Mouse (Mus musculus) neural tube, embryonic 13.5 days (tissue): Measurements from ENCODE around the gene Lztr1. TPM values are rescaled to one million over a fixed set of nuclear protein-coding genes. Genes with fewer than 3 reads are reported as not detected.
A peak's percentile ranks its signal among the peaks of the same experiment; 100 is the strongest.

Source experiments
- ATAC-seq: fragments of 200-750 bp; cut with Nextera tagmentation; 2 replicates; pipeline ENCODE4 v1.8.0; 2017; ENCODE audit warnings: low read depth, mild to moderate bottlenecking, moderate TSS enrichment, moderate library complexity
- H3K27ac ChIP-seq: fragments of 300-500 bp; sonication (generic); replicated peaks from 2 replicates; pipeline ENCODE4 v1.5.1; 2015; ENCODE audit warnings: moderate library complexity, mild to moderate bottlenecking, inconsistent platforms
- H3K27me3 ChIP-seq: fragments of 300-500 bp; sonication (generic); 2 replicates; pipeline ENCODE4 v1.6.1; 2015; ENCODE audit warnings: mild to moderate bottlenecking, inconsistent platforms
- H3K36me3 ChIP-seq: fragments of 300-500 bp; sonication (generic); 2 replicates; pipeline ENCODE4 v1.6.1; 2015; ENCODE audit warnings: mild to moderate bottlenecking, inconsistent platforms
- H3K4me1 ChIP-seq: fragments of 300-500 bp; sonication (generic); replicated peaks from 2 replicates; pipeline ENCODE4 v1.6.1; 2015; ENCODE audit warnings: inconsistent platforms
- H3K4me2 ChIP-seq: fragments of 300-500 bp; sonication (generic); 2 replicates; pipeline ENCODE4 v1.6.1; 2015; ENCODE audit warnings: inconsistent platforms, mild to moderate bottlenecking, moderate library complexity
- H3K4me3 ChIP-seq: fragments of 300-500 bp; sonication (generic); 2 replicates; pipeline ENCODE4 v1.5.1; 2015; ENCODE audit warnings: mild to moderate bottlenecking, inconsistent platforms
- H3K9ac ChIP-seq: fragments of 300-500 bp; sonication (generic); 2 replicates; pipeline ENCODE4 v1.6.1; 2015; ENCODE audit warnings: moderate library complexity, mild to moderate bottlenecking, inconsistent platforms
- H3K9me3 ChIP-seq: fragments of 300-500 bp; sonication (generic); 2 replicates; pipeline ENCODE4 v1.6.1; 2016; ENCODE audit warnings: inconsistent platforms
- WGBS: fragments of 180-500 bp; shearing (Covaris S2); methylation state at CpG from one replicate; pipeline ENCODE4 v1.1.7; 2015; 5-methylcytosine and 5-hydroxymethylcytosine counted together
- polyA plus RNA-seq: library from polyadenylated mRNA; unstranded; fragments of >200 nt; fragmentation: Nextera tagmentation; extraction: Ambion mirVana; gene quantifications from 2 replicates; pipeline ENCODE4 v1.2.1, GENCODE M21; 2015

The Lztr1 gene
- polyA plus RNA-seq, 1 experiment from 2014 or later, result 108 TPM

DNA sequence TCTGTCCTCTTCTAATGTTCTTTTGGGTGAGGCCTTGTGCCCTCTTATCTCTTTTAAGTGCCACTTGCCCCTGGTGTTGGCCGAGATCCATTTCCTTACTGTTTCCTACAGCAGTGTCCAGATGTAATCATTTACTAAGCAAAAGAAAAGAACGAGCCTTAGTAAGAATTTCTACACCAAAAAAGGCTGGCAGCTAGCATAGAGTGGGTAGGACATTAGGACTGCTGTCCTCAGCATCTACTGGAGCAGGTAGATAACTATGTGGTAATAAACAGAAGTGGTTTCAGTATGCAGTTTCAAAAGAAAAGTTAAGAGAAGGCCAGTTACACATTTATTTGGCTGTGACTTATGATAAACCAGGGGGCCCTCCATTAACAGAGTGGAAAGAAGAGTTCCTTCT, 2.2 kb downstream of the Lztr1 start:
- no peak overlapping the region for H3K4me3 ChIP-seq
- no peak for ATAC-seq
- no peak overlapping the region for H3K27ac ChIP-seq
- peaks cover 44% of the 10 kb centered on the region for H3K36me3 ChIP-seq
- 95% methylated on average over 2 of the region's 2 CpGs for WGBS
- 0 out of 2 replicates have a peak overlapping the region, but pooled peaks have one; percentile 2 for H3K9ac ChIP-seq
- H3K4me1 ChIP-seq, result peaks cover 19% of the 10 kb centered on the region
- 0 out of 2 replicates have a peak overlapping the region, but pooled peaks have one; percentile 86 for H3K4me2 ChIP-seq
- H3K27me3 ChIP-seq, result no peaks in the 10 kb centered on the region
- no peaks in the 10 kb centered on the region for H3K9me3 ChIP-seq

DNA sequence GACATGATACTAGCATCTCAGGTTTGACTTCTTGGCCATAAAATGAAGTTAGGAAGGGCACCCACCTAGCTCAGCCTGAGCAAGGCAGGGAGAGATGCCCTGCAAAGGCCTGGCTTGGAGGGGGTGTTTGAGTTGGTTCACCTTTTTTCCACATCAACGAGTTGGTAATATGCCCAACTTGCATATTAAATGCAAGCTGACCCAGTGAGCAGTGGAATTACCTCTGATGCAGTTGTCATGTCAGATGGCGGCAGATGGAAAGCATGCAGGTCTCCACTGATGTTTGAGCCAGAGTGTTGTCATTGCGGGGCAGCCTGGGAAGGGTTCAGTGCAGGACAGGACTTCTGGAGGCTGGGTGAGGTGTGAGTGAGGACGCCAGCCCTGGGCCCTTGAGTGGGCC, 2.9 kb downstream of the Lztr1 start:
- H3K36me3 ChIP-seq, result peaks cover 52% of the 10 kb centered on the region

DNA sequence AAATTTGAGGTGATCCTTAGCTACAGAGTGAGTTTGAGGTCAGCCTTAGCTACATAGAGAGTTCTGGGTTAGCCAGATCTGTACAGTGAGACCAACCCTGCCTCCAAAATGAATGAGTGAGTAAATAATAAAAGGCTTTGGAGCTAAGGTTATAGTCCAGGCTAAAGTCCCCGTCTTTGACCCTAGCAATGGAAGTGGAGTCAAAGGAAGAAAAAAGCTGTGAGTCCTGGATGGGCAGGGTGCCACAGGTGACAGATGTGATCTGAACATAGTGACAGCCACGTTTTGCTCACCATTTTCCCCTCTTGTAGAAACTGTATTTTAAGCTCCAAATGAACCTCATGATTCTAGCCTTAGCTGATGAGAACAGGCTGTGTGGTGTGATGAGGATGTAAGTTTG, 10.4 kb downstream of the Lztr1 start:
- Histone ChIP-seq H3K9me3 (no peaks in the 10 kb centered on the region), H3K9ac (no peak overlapping the region), H3K27ac (no peak overlapping the region), H3K4me2 (no peak overlapping the region), H3K27me3 (no peaks in the 10 kb centered on the region), H3K4me3 (no peak overlapping the region), H3K4me1 (no peaks in the 10 kb centered on the region), H3K36me3 (peaks cover 98% of the 10 kb centered on the region)
- no peak for ATAC-seq
- 88% methylated on average over 2 of the region's 2 CpGs for WGBS

More for the DNA sequence above, 2.9 kb downstream of the Lztr1 start:
- H3K4me2 ChIP-seq, result no peak overlapping the region
- 96% methylated on average over 4 of the region's 4 CpGs for WGBS
- H3K27ac ChIP-seq, result no peak overlapping the region
- ATAC-seq, result no peak
- no peak overlapping the region for H3K9ac ChIP-seq
- H3K27me3 ChIP-seq, result no peaks in the 10 kb centered on the region
- peaks cover 19% of the 10 kb centered on the region for H3K4me1 ChIP-seq
- H3K9me3 ChIP-seq, result no peaks in the 10 kb centered on the region
- no peak overlapping the region for H3K4me3 ChIP-seq

DNA sequence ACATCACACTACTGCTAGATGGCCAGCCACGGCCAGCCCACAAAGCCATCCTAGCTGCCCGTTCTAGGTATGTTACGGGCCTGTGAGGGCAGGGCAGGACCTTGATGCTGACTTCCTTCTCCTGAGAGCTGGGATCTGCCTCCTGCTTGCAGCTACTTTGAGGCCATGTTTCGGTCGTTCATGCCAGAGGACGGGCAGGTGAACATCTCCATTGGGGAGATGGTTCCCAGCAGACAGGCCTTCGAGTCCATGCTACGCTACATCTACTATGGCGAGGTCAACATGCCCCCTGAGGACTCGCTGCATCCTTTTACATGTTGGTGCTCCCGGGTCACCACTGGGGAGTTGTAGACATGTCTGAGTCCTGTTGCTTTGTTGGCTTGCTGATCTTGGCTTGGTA, 15.7 kb downstream of the Lztr1 start:
- Histone ChIP-seq H3K4me3 (no peak overlapping the region), H3K4me1 (peaks cover 5% of the 10 kb centered on the region), H3K4me2 (no peak overlapping the region), H3K27me3 (no peaks in the 10 kb centered on the region), H3K9ac (no peak overlapping the region), H3K27ac (no peak overlapping the region), H3K9me3 (no peaks in the 10 kb centered on the region), H3K36me3 (peaks cover 98% of the 10 kb centered on the region)
- no peak for ATAC-seq
- 89% methylated on average over 11 of the region's 11 CpGs for WGBS

DNA sequence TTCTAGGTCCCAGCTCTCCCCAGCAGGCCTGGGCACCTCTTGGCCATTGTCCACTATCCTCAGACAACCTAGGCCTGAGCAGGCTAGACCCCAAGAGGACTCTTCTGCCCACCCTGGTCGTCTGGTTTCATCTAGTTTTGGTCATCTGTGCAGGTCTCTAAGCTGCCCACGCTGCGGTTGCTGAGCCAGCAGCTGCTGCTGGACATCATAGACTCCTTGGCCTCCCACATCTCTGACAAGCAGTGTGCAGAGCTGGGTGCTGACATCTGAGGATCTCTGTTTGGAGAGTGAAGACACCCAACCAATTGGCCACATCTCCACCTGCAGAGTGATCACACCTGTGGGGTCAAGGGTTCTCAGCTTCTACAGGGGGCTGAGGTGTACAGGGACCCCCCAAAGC, 17.0 kb downstream of the Lztr1 start:
- H3K4me1 ChIP-seq, result peaks cover 16% of the 10 kb centered on the region
- no peak overlapping the region for H3K4me3 ChIP-seq
- H3K4me2 ChIP-seq, result no peak overlapping the region
- ATAC-seq, result no peak
- H3K27ac ChIP-seq, result no peak overlapping the region
- H3K9me3 ChIP-seq, result no peaks in the 10 kb centered on the region
- H3K36me3 ChIP-seq, result peaks cover 84% of the 10 kb centered on the region
- H3K27me3 ChIP-seq, result no peaks in the 10 kb centered on the region
- 87% methylated on average over 3 of the region's 3 CpGs for WGBS
- H3K9ac ChIP-seq, result no peak overlapping the region

DNA sequence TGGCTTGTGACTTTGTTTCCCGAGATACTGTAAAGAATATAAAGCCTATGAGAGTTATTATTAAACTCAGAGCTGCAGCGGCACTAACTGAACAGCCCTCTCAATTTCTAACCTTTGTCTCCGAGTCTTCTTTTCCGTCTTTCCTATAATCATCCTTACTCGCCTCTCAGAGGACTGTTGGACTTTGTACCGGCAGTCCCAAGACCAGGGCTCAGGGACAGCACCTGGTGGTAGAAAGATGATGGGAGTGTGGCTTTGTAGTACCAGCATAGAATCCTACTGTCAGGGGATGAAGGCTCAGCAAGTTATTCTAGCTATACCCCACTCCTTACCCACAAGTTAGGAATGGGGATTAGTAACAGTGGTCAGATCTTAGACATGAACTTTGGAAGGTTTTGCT, 17.7 kb downstream of the Lztr1 start:
- H3K27me3 ChIP-seq, result no peaks in the 10 kb centered on the region
- no peak overlapping the region for H3K4me3 ChIP-seq
- peaks cover 77% of the 10 kb centered on the region for H3K36me3 ChIP-seq
- 91% methylated on average over 6 of the region's 6 CpGs for WGBS
- H3K4me1 ChIP-seq, result peaks cover 16% of the 10 kb centered on the region
- ATAC-seq, result no peak
- H3K9me3 ChIP-seq, result no peaks in the 10 kb centered on the region
- no peak overlapping the region for H3K9ac ChIP-seq
- no peak overlapping the region for H3K27ac ChIP-seq
- no peak overlapping the region for H3K4me2 ChIP-seq

DNA sequence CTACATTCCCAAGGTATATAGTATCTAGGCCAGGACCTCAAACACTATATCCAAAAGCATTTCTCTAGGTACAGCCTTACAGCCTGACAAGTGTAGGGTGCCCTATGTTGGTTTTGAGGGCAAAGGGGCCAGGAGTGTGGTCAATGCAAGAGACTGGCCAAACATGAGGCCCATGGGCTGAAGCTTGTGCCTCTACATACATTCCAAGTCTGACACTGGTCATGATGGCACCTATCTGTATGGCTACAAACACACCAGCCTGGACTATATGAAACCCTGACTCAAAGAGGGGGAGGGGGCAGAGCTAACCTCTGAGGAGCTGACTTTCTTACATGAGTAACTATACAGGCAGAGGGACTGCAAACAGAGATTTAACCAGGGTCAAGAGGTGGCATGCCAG, 19.1 kb downstream of the Lztr1 start:
- H3K4me3 ChIP-seq, result no peak overlapping the region
- H3K9me3 ChIP-seq, result no peaks in the 10 kb centered on the region
- H3K36me3 ChIP-seq, result peaks cover 63% of the 10 kb centered on the region

DNA sequence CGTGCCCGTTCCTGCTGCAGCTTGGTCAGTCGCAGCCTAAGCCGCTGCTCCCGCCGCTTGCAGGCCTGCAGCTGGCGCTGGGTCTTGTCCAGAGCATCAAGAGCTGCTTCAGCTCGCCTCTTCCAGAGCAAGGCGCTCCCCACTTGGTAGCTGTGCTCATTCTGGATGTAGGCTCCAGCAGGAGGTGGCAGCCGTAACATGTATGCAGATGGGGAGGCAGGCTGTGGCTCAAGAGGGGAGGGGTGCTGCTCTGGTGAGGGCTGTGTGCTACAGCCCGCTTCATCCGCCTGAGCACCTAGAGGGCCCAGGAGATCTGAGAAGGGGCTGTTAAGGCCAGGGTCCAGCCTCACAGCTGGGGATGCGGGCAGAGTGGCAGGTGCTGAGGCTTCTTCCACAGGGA, 19.8 kb downstream of the Lztr1 start:
- no peaks in the 10 kb centered on the region for H3K27me3 ChIP-seq
- no peak overlapping the region for H3K4me3 ChIP-seq
- peaks cover 56% of the 10 kb centered on the region for H3K36me3 ChIP-seq
- H3K9ac ChIP-seq, result no peak overlapping the region
- 89% methylated on average over 13 of the region's 13 CpGs for WGBS
- no peak overlapping the region for H3K4me2 ChIP-seq
- no peaks in the 10 kb centered on the region for H3K9me3 ChIP-seq
- H3K27ac ChIP-seq, result no peak overlapping the region
- no peak for ATAC-seq
- peaks cover 27% of the 10 kb centered on the region for H3K4me1 ChIP-seq

More for the DNA sequence above, 19.1 kb downstream of the Lztr1 start:
- H3K27me3 ChIP-seq, result no peaks in the 10 kb centered on the region
- peaks cover 27% of the 10 kb centered on the region for H3K4me1 ChIP-seq
- H3K27ac ChIP-seq, result no peak overlapping the region
- H3K9ac ChIP-seq, result no peak overlapping the region
- H3K4me2 ChIP-seq, result no peak overlapping the region
- ATAC-seq, result no peak

DNA sequence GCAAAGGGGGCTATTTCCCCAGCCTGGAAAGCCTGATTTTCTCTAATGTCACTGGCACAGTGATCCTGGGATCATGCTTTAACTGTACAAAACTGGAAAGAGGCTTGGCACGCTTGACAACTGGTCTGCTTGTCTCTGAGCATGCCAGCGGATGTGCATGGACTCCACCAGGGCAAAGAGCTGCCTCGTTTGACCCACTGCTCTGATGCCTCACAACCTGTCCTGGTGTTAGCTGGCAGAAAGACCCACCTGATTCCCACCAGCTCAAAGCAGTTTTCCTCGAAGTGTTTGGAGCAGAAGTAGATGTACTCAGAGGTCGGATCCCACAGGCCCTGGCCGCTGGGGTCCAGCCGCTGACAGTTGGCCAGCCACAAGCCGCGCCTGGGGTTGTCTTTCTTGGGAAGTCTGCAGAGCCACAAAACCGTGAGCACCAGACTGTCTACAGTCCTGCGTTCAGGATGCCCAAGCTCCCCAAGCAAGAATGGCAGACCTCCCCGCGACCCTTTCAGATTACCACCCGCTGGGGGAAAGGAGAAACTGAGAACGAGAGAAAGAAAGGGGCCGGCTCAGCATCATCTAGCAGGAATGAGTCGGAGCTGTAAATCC, 21.6 kb downstream of the Lztr1 start:
- peak; percentile 4; the same call in 1 of the 2 replicates for ATAC-seq
- peaks cover 40% of the 10 kb centered on the region for H3K36me3 ChIP-seq
- peak overlapping the region; percentile 96 for H3K4me2 ChIP-seq
- H3K4me1 ChIP-seq, result peaks cover 27% of the 10 kb centered on the region
- no peaks in the 10 kb centered on the region for H3K27me3 ChIP-seq
- peak overlapping the region; percentile 92 for H3K9ac ChIP-seq
- peak overlapping the region; percentile 97 for H3K27ac ChIP-seq
- no peaks in the 10 kb centered on the region for H3K9me3 ChIP-seq
- peak overlapping the region; percentile 76 for H3K4me3 ChIP-seq
- WGBS, result 22% methylated on average over 17 of the region's 17 CpGs

DNA sequence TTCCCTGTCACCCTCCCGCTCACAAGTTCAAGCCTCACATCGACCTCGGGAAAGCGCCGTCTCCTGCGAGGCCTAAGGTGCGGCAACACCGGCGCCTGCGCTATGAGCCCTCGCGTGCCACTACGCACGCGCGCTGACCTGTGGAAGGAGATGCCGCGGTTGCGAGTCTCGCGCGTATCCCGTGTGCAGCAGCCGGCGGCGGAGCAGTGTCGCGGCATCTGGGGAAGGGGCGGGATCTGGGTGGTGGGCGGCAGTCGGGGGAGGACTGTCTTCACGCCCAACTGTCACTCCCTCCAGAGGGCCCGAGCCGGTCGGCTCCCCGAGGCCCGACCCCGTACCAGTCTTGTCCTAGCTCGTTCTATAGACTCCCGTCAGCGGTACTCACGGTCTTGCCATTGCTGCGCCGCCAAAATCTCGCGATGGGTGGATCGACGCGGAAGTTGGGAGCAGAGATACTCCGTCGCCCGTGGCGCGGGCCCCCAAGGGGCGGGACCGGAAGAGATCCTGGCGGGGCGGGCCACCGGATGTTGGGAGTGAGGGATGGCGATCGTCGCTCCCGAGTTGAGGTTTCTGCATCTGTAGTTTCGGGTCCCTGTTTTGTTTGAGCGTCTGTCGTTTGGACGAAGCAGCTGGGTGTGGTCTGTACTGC, 22.3 kb downstream of the Lztr1 start, which contains the start of gene Thap7:
Gene Thap7, minus strand, starts transcription at position 497 of the 649 bp plus-strand sequence.
- peak within 1 kb of the TSS; percentile 76 for H3K4me3 ChIP-seq
- H3K4me1 ChIP-seq, result peaks cover 27% of the 10 kb centered on the region
- H3K9ac ChIP-seq, result peak within 1 kb of the TSS; percentile 92
- H3K4me2 ChIP-seq, result peak within 1 kb of the TSS; percentile 96
- peaks cover 33% of the 10 kb centered on the region for H3K36me3 ChIP-seq
- H3K9me3 ChIP-seq, result no peaks in the 10 kb centered on the region
- 1% methylated on average over 67 of the region's 67 CpGs for WGBS
- peak within 1 kb of the TSS; percentile 97 for H3K27ac ChIP-seq
- ATAC-seq, result peak; percentile 96
- H3K27me3 ChIP-seq, result no peaks in the 10 kb centered on the region

DNA sequence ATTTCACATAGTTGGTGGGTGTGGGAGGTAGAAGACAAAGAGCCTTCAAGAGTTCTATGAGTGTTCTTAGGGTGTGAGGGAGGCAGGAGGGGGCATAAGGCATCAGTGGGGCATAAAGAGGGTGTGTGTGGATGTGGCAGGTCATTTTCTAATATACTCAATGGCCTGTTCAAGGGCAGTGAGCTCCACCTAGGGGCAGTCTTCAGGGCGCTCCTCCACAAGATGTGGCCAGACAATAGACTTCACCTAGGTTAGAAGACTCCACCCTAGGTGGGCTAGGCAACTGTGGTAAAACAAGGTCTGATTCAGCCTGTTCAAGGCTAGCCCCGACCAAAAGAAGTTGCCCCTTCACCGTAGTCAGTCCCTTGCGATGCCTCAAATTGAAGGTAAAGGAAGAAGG, 23.8 kb downstream of the Lztr1 start:
- ATAC-seq, result no peak
- 66% methylated on average over 4 of the region's 4 CpGs for WGBS
- H3K36me3 ChIP-seq, result peaks cover 18% of the 10 kb centered on the region
- peaks cover 27% of the 10 kb centered on the region for H3K4me1 ChIP-seq
- H3K27me3 ChIP-seq, result no peaks in the 10 kb centered on the region
- H3K4me2 ChIP-seq, result peak overlapping the region; percentile 96
- no peak overlapping the region for H3K4me3 ChIP-seq
- H3K9ac ChIP-seq, result no peak overlapping the region
- H3K9me3 ChIP-seq, result no peaks in the 10 kb centered on the region
- no peak overlapping the region for H3K27ac ChIP-seq

DNA sequence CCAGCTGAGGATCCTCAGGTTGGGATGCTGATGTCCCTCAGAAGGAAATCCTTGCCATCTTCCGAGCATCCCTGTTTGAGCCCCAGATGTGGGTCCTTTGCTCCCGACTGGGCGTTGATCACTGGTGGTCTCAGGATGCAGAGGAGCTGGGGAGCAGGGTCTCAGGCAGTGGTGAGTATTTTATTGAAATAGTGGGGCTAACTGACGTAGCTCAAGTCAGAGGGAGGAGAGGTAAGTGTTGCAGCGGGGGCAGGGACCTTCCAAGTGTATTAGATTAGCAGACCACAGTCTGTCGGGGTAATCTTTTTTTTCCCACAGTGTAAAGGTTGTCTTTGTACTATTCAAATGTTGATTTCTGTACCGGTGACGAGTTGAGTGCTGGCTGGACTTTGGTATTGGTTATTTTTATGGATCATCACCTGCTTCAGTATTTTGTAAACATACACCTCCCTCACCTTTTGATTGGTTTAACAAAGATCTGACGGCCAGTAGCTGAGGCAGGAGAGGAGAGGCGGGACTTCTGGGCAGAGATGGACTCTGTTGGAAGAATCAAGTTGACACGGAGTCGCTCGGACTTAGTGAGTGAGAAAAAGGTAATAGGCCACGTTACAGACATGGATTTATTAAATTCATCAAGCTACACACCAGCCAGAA, 24.3 kb downstream of the Lztr1 start:
- H3K9me3 ChIP-seq, result no peaks in the 10 kb centered on the region
- no peak overlapping the region for H3K4me2 ChIP-seq
- WGBS, result 78% methylated on average over 14 of the region's 14 CpGs
- H3K36me3 ChIP-seq, result peaks cover 13% of the 10 kb centered on the region
- peaks cover 27% of the 10 kb centered on the region for H3K4me1 ChIP-seq
- no peaks in the 10 kb centered on the region for H3K27me3 ChIP-seq
- H3K4me3 ChIP-seq, result no peak overlapping the region
- ATAC-seq, result no peak
- H3K9ac ChIP-seq, result no peak overlapping the region
- no peak overlapping the region for H3K27ac ChIP-seq
